Mouse (Mus musculus): ENCODE measurements around the gene Afap1. TPM values are rescaled to one million over a fixed set of nuclear protein-coding genes. Genes with fewer than 3 reads are reported as not detected.

Gene Afap1
- polyA plus RNA-seq, 2 experiments: 19.5 to 20.4 TPM

- H3K4me1 ChIP-seq (ENCODE audit: control insufficient read depth, insufficient read depth, low read length): peaks cover 11% of the 10 kb centered on the region
- no peak overlapping the region for H3K4me2 ChIP-seq (replicated peaks; ENCODE audit: low read depth, low read length, severe bottlenecking)
- H3K27me3 ChIP-seq (ENCODE audit: control insufficient read depth, insufficient read depth, low read length): no peaks in the 10 kb centered on the region
- peaks cover 70% of the 10 kb centered on the region for H3K36me3 ChIP-seq (ENCODE audit: control insufficient read depth, insufficient read depth, low read length)
- no peak overlapping the region for H3K9ac ChIP-seq (ENCODE audit: low read depth, low read length, severe bottlenecking)
- no peak overlapping the region for H3K4me3 ChIP-seq (replicated peaks; ENCODE audit: low read length)
- H3K9me3 ChIP-seq (ENCODE audit: control insufficient read depth, low read length): no peaks in the 10 kb centered on the region
- ATAC-seq (ENCODE audit: low FRiP score, low read depth): peak; percentile 45
- no peak for TF ChIP-seq POLR2A (IDR thresholded peaks at IDR 0.05; ENCODE audit: borderline replicate concordance, extremely low read depth, insufficient read depth, insufficient read length)
- peak; percentile 62 for DNase-seq (ENCODE audit: low spot score)
- 0 out of 2 replicates have a peak overlapping the region, but pooled peaks have one; percentile 26 for H3K27ac ChIP-seq (replicated peaks; ENCODE audit: low read depth, low read length)
- WGBS: 81% methylated on average over 12 of the region's 12 CpGs
Observed at GRCm38 (mm10) chr5:35970380-35971105, 77.4 kb downstream of the Afap1 start.

GRCm38 (mm10) chr5:35971841-35972578 is 78.9 kb downstream of the Afap1 start:
- Histone ChIP-seq H3K36me3 (ENCODE audit: control insufficient read depth, insufficient read depth, low read length) (peaks cover 68% of the 10 kb centered on the region), H3K9ac (ENCODE audit: low read depth, low read length, severe bottlenecking) (no peak overlapping the region)
- TF ChIP-seq POLR2A (IDR thresholded peaks at IDR 0.05; ENCODE audit: borderline replicate concordance, extremely low read depth, insufficient read depth, insufficient read length): no peak

GRCm38 (mm10) chr5:35972739-35973138 is 79.6 kb downstream of the Afap1 start:
- no peaks in the 10 kb centered on the region for H3K27me3 ChIP-seq (ENCODE audit: control insufficient read depth, insufficient read depth, low read length)
- H3K4me1 ChIP-seq (ENCODE audit: control insufficient read depth, insufficient read depth, low read length): peaks cover 11% of the 10 kb centered on the region
- no peak for ATAC-seq (ENCODE audit: low FRiP score, low read depth)
- H3K4me2 ChIP-seq (replicated peaks; ENCODE audit: low read depth, low read length, severe bottlenecking): no peak overlapping the region
- DNase-seq (ENCODE audit: low spot score): no peak
- peak overlapping the region; percentile 71; the same call in 1 of the 2 replicates for H3K27ac ChIP-seq (replicated peaks; ENCODE audit: low read depth, low read length)
- no peak for TF ChIP-seq POLR2A (IDR thresholded peaks at IDR 0.05; ENCODE audit: borderline replicate concordance, extremely low read depth, insufficient read depth, insufficient read length)
- H3K9ac ChIP-seq (ENCODE audit: low read depth, low read length, severe bottlenecking): no peak overlapping the region
- WGBS: 63% methylated on average over 7 of the region's 7 CpGs
- peaks cover 70% of the 10 kb centered on the region for H3K36me3 ChIP-seq (ENCODE audit: control insufficient read depth, insufficient read depth, low read length)
- no peak overlapping the region for H3K4me3 ChIP-seq (replicated peaks; ENCODE audit: low read length)
- H3K9me3 ChIP-seq (ENCODE audit: control insufficient read depth, low read length): no peaks in the 10 kb centered on the region

More at GRCm38 (mm10) chr5:35971841-35972578, 78.9 kb downstream of the Afap1 start:
- 0 out of 2 replicates have a peak overlapping the region, but pooled peaks have one; percentile 48 for H3K27ac ChIP-seq (replicated peaks; ENCODE audit: low read depth, low read length)
- H3K27me3 ChIP-seq (ENCODE audit: control insufficient read depth, insufficient read depth, low read length): no peaks in the 10 kb centered on the region
- peaks cover 11% of the 10 kb centered on the region for H3K4me1 ChIP-seq (ENCODE audit: control insufficient read depth, insufficient read depth, low read length)
- WGBS: 62% methylated on average over 10 of the region's 10 CpGs
- ATAC-seq (ENCODE audit: low FRiP score, low read depth) (peak; percentile 17; the same call in 1 of the 2 replicates), DNase-seq (ENCODE audit: low spot score) (peak; percentile 51)
- no peaks in the 10 kb centered on the region for H3K9me3 ChIP-seq (ENCODE audit: control insufficient read depth, low read length)
- no peak overlapping the region for H3K4me2 ChIP-seq (replicated peaks; ENCODE audit: low read depth, low read length, severe bottlenecking)
- no peak overlapping the region for H3K4me3 ChIP-seq (replicated peaks; ENCODE audit: low read length)

GRCm38 (mm10) chr5:35973800-35974199 is 80.7 kb downstream of the Afap1 start:
- WGBS: 39% methylated on average over 12 of the region's 12 CpGs
- H3K27ac ChIP-seq (replicated peaks; ENCODE audit: low read depth, low read length): peak overlapping the region; percentile 71; the same call in 1 of the 2 replicates
- ATAC-seq (ENCODE audit: low FRiP score, low read depth): peak; percentile 73
- no peaks in the 10 kb centered on the region for H3K27me3 ChIP-seq (ENCODE audit: control insufficient read depth, insufficient read depth, low read length)
- no peak for TF ChIP-seq POLR2A (IDR thresholded peaks at IDR 0.05; ENCODE audit: borderline replicate concordance, extremely low read depth, insufficient read depth, insufficient read length)
- H3K4me2 ChIP-seq (replicated peaks; ENCODE audit: low read depth, low read length, severe bottlenecking): no peak overlapping the region
- H3K9ac ChIP-seq (ENCODE audit: low read depth, low read length, severe bottlenecking): no peak overlapping the region
- peaks cover 73% of the 10 kb centered on the region for H3K36me3 ChIP-seq (ENCODE audit: control insufficient read depth, insufficient read depth, low read length)
- peaks cover 11% of the 10 kb centered on the region for H3K4me1 ChIP-seq (ENCODE audit: control insufficient read depth, insufficient read depth, low read length)
- no peak overlapping the region for H3K4me3 ChIP-seq (replicated peaks; ENCODE audit: low read length)
- peak; percentile 94 for DNase-seq (ENCODE audit: low spot score)
- H3K9me3 ChIP-seq (ENCODE audit: control insufficient read depth, low read length): no peaks in the 10 kb centered on the region

GRCm38 (mm10) chr5:35974265-35974664 is 81.1 kb downstream of the Afap1 start:
- Histone ChIP-seq H3K4me2 (replicated peaks; ENCODE audit: low read depth, low read length, severe bottlenecking) (no peak overlapping the region), H3K27ac (replicated peaks; ENCODE audit: low read depth, low read length) (no peak overlapping the region), H3K9me3 (ENCODE audit: control insufficient read depth, low read length) (no peaks in the 10 kb centered on the region), H3K9ac (ENCODE audit: low read depth, low read length, severe bottlenecking) (no peak overlapping the region), H3K4me1 (ENCODE audit: control insufficient read depth, insufficient read depth, low read length) (peaks cover 11% of the 10 kb centered on the region), H3K36me3 (ENCODE audit: control insufficient read depth, insufficient read depth, low read length) (peaks cover 73% of the 10 kb centered on the region), H3K27me3 (ENCODE audit: control insufficient read depth, insufficient read depth, low read length) (no peaks in the 10 kb centered on the region), H3K4me3 (replicated peaks; ENCODE audit: low read length) (no peak overlapping the region)
- no peak for ATAC-seq (ENCODE audit: low FRiP score, low read depth)
- 86% methylated on average over 15 of the region's 15 CpGs for WGBS
- TF ChIP-seq POLR2A (IDR thresholded peaks at IDR 0.05; ENCODE audit: borderline replicate concordance, extremely low read depth, insufficient read depth, insufficient read length): no peak
- no peak for DNase-seq (ENCODE audit: low spot score)
